Mouse (Mus musculus): Measurements from ENCODE around the gene H2al2a. TPM values are rescaled to one million over a fixed set of nuclear protein-coding genes. Genes with fewer than 3 reads are reported as not detected.
"Not testable (repeated sequence)": the region's sequence is repeated elsewhere in the genome, so short reads cannot be mapped to it uniquely, and the experiment has no call there.

Gene H2al2a
- total RNA-seq, 2 experiments from 2014 or later, result not detected

- peak; percentile 97 for DNase-seq
These were observed 31.6 kb upstream of the H2al2a start for GRCm38 (mm10) chr2:18028140-18029021.

GRCm38 (mm10) chr2:18027448-18028139, 30.8 kb upstream of the H2al2a start:
- peak; percentile 98 for DNase-seq

GRCm38 (mm10) chr2:18026116-18026947, 29.6 kb upstream of the H2al2a start:
- peak; percentile 77 for DNase-seq

GRCm38 (mm10) chr2:18025781-18026115, 29.0 kb upstream of the H2al2a start:
- no peak for DNase-seq

GRCm38 (mm10) chr2:18025116-18025515, 28.4 kb upstream of the H2al2a start:
- DNase-seq, result no peak

GRCm38 (mm10) chr2:18022886-18023285, 26.1 kb upstream of the H2al2a start:
- DNase-seq, result no peak

GRCm38 (mm10) chr2:18019122-18019521, 22.4 kb upstream of the H2al2a start:
- no peak for DNase-seq

- no peak for DNase-seq
These were observed 20.6 kb upstream of the H2al2a start for GRCm38 (mm10) chr2:18017321-18017720.

GRCm38 (mm10) chr2:18016639-18017038, 19.9 kb upstream of the H2al2a start:
- no peak for DNase-seq

GRCm38 (mm10) chr2:18015581-18015980, 18.8 kb upstream of the H2al2a start:
- no peak for DNase-seq

- DNase-seq, result no peak
These were observed 16.1 kb upstream of the H2al2a start for GRCm38 (mm10) chr2:18012866-18013265.

GRCm38 (mm10) chr2:18011226-18011625, 14.5 kb upstream of the H2al2a start:
- DNase-seq, result no peak

- no peak for DNase-seq
These were observed 8.4 kb upstream of the H2al2a start for GRCm38 (mm10) chr2:18005137-18005536.

- DNase-seq, result no peak
These were observed 7.5 kb upstream of the H2al2a start for GRCm38 (mm10) chr2:18004286-18004685.

GRCm38 (mm10) chr2:18002306-18002705, 5.5 kb upstream of the H2al2a start:
- DNase-seq, result no peak

- DNase-seq, result no peak
These were observed 7.2 kb downstream of the H2al2a start for GRCm38 (mm10) chr2:17989562-17989961.

GRCm38 (mm10) chr2:17989115-17989514, 7.6 kb downstream of the H2al2a start:
- no peak for DNase-seq

- DNase-seq, result no peak
These were observed 10.1 kb downstream of the H2al2a start for GRCm38 (mm10) chr2:17986694-17987093.

GRCm38 (mm10) chr2:17984774-17985173, 12.0 kb downstream of the H2al2a start:
- DNase-seq, result no peak

GRCm38 (mm10) chr2:17982747-17983146, 14.0 kb downstream of the H2al2a start:
- no peak for DNase-seq

GRCm38 (mm10) chr2:17978706-17979105, 18.1 kb downstream of the H2al2a start:
- DNase-seq, result no peak

- not testable (repeated sequence) for DNase-seq
These were observed 18.5 kb downstream of the H2al2a start for GRCm38 (mm10) chr2:17978251-17978650.

GRCm38 (mm10) chr2:17977645-17978044, 19.1 kb downstream of the H2al2a start:
- not testable (repeated sequence) for DNase-seq
